Mouse (Mus musculus) heart, postnatal 0 days (tissue): ENCODE data around the gene Rilp.

Source experiments
- CTCF ChIP-seq: IDR thresholded peaks from 2 replicates; pipeline ENCODE4 v1.5.1; 2016; ENCODE audit warnings: antibody characterized with exemption, control low read depth, low read depth
- EP300 ChIP-seq: IDR thresholded peaks from 2 replicates; pipeline ENCODE4 v1.6.1; 2016; ENCODE audit warnings: antibody characterized with exemption, low read depth

DNA sequence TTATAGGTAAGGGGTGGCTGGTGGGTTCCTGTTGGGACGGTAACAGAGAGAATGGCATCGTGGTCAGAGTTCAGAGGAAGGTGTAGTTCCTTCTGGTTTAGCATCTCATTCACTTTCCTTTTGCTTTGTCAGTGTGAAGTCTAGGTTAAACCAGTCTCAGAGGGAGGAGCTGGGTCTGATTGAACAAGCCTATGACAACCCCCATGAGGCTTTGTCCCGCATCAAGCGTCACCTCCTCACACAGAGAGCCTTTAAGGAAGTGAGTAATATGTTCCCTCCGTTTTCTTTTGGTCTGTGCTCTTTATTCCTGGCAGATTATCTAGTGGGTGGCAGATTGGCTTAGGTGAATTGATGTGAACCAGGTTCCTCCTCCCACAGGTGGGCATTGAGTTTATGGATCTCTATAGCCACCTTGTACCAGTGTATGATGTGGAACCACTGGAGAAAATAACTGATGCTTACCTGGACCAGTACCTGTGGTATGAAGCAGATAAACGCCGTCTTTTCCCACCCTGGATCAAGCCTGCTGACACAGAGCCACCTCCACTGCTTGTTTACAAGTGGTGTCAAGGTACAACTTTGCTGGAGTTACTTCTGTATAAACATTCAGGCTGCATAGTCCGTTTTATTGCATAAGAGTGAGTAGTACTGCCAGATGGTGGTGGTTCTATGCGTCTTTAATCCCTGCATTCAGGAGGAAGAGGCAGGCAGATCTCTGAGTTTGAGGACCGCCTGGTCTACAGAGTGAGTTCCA, 15.4 kb upstream of the Rilp start:
- TF ChIP-seq CTCF (no peak), EP300 (no peak)
